Mouse (Mus musculus) CH12.LX (cell line): ENCODE results near the gene Nbas. TPM values are rescaled to one million over a fixed set of nuclear protein-coding genes. Genes with fewer than 3 reads are reported as not detected.
A peak's percentile ranks its signal among the peaks of the same experiment; 100 is the strongest.

Experiments used
- DNase-seq: peaks from one replicate; pipeline ENCODE4 v3.0.0-alpha.2; 2013; ENCODE audit errors: extremely low read depth
- H3K27ac ChIP-seq: 2 replicates; pipeline ENCODE4 v1.5.1; 2012; ENCODE audit warnings: low read depth, mild to moderate bottlenecking, control low read depth, moderate library complexity; ENCODE audit not compliant: insufficient read depth
- H3K27me3 ChIP-seq: replicated peaks from 2 replicates; pipeline ENCODE3; 2012; ENCODE audit warnings: inconsistent platforms
- H3K36me3 ChIP-seq, 2 experiments: replicated peaks in 1 of 2; 2 replicates each; pipeline versions ENCODE3 to v1.6.1; 2012; ENCODE audit warnings: inconsistent platforms in 1 of 2, low read length in 1 of 2, mild to moderate bottlenecking in 1 of 2, mixed read lengths in 1 of 2, moderate library complexity in 1 of 2; ENCODE audit not compliant: control insufficient read depth in 1 of 2, insufficient read depth in 1 of 2
- H3K4me1 ChIP-seq, 2 experiments: 2 replicates each; pipeline ENCODE4 v1.6.1; 2012; ENCODE audit warnings: inconsistent platforms in 1 of 2, moderate library complexity in 1 of 2; ENCODE audit not compliant: insufficient read depth in 2 of 2, control insufficient read depth in 1 of 2
- H3K4me2 ChIP-seq: 2 replicates; pipeline ENCODE4 v1.6.1; 2012; ENCODE audit warnings: low read depth, mild to moderate bottlenecking, control low read depth; ENCODE audit not compliant: poor library complexity, insufficient read depth, severe bottlenecking
- H3K4me3 ChIP-seq, 3 experiments: fragments of 150-350 bp in 1 of 3; sonication (generic) in 1 of 3; replicated peaks in 1 of 3; 2 replicates each; pipeline versions ENCODE3 to v1.5.1; 2011 to 2012; ENCODE audit warnings: low read depth in 2 of 3, low read length in 2 of 3, mild to moderate bottlenecking in 2 of 3, moderate library complexity in 2 of 3, control low read depth in 1 of 3, improper control_type of control experiment in 1 of 3, inconsistent platforms in 1 of 3, mixed read lengths in 1 of 3; ENCODE audit not compliant: poor library complexity in 1 of 3
- H3K79me2 ChIP-seq: replicated peaks from 2 replicates; pipeline ENCODE4 v1.6.1; 2012; ENCODE audit warnings: mild to moderate bottlenecking, moderate library complexity; ENCODE audit not compliant: control insufficient read depth, poor library complexity, insufficient read depth, severe bottlenecking; ENCODE audit errors: extremely low read depth
- H3K9ac ChIP-seq: 2 replicates; pipeline ENCODE4 v1.6.1; 2012; ENCODE audit warnings: low read depth, mild to moderate bottlenecking, control low read depth, moderate library complexity; ENCODE audit not compliant: insufficient read depth
- H3K9me3 ChIP-seq: replicated peaks from 2 replicates; pipeline ENCODE3; 2012; ENCODE audit warnings: low read length, inconsistent platforms, mixed read lengths
- CTCF ChIP-seq, 2 experiments: IDR thresholded peaks in 1 of 2; conservative IDR thresholded peaks in 1 of 2; 2 replicates each; pipeline ENCODE4 v1.5.1; 2011 to 2012; ENCODE audit warnings: low read depth in 2 of 2, low read length in 2 of 2, improper control_type of control experiment in 1 of 2, inconsistent platforms in 1 of 2, mild to moderate bottlenecking in 1 of 2, moderate library complexity in 1 of 2
- E2F4 ChIP-seq: IDR thresholded peaks from 2 replicates; pipeline ENCODE4 v1.6.1; 2011; ENCODE audit warnings: low read depth, low read length, improper control_type of control experiment; ENCODE audit not compliant: insufficient replicate concordance
- ELF1 ChIP-seq: IDR thresholded peaks from 2 replicates; pipeline ENCODE4 v1.6.1; 2014; ENCODE audit warnings: low read depth, mild to moderate bottlenecking, inconsistent platforms, low read length, improper control_type of control experiment
- EP300 ChIP-seq: IDR thresholded peaks from 2 replicates; pipeline ENCODE4 v1.6.1; 2011; ENCODE audit warnings: low read length, improper control_type of control experiment
- GABPA ChIP-seq: IDR thresholded peaks from 2 replicates; pipeline ENCODE4 v1.6.1; 2012; ENCODE audit warnings: low read depth, low read length, improper control_type of control experiment, inconsistent platforms; ENCODE audit not compliant: insufficient replicate concordance
- JUND ChIP-seq: conservative IDR thresholded peaks from 2 replicates; pipeline ENCODE4 v1.6.1; 2011; ENCODE audit warnings: low read depth, low read length, improper control_type of control experiment
- KAT2A ChIP-seq: IDR thresholded peaks from 2 replicates; pipeline ENCODE4 v1.6.1; 2012; ENCODE audit warnings: low read length, improper control_type of control experiment, inconsistent platforms; ENCODE audit not compliant: insufficient replicate concordance
- MEF2A ChIP-seq: IDR thresholded peaks from 2 replicates; pipeline ENCODE4 v1.6.1; 2014; ENCODE audit warnings: low read depth, mild to moderate bottlenecking, inconsistent platforms, low read length, improper control_type of control experiment, borderline replicate concordance
- NRF1 ChIP-seq: IDR thresholded peaks from 2 replicates; pipeline ENCODE4 v1.6.1; 2014; ENCODE audit warnings: low read depth, mild to moderate bottlenecking, inconsistent platforms, low read length, improper control_type of control experiment, moderate library complexity
- PAX5 ChIP-seq: IDR thresholded peaks from 2 replicates; pipeline ENCODE4 v1.6.1; 2012; ENCODE audit warnings: low read length, inconsistent platforms, mixed read lengths
- RAD21 ChIP-seq: IDR thresholded peaks from 2 replicates; pipeline ENCODE4 v1.6.1; 2011; ENCODE audit warnings: low read depth, mild to moderate bottlenecking, low read length, improper control_type of control experiment, moderate library complexity
- RCOR1 ChIP-seq: conservative IDR thresholded peaks from 2 replicates; pipeline ENCODE4 v1.6.1; 2012; ENCODE audit warnings: low read depth, mild to moderate bottlenecking, inconsistent platforms, low read length, improper control_type of control experiment
- SIN3A ChIP-seq: IDR thresholded peaks from 2 replicates; pipeline ENCODE4 v1.6.1; 2012; ENCODE audit warnings: low read length, improper control_type of control experiment, inconsistent platforms
- TBP ChIP-seq: conservative IDR thresholded peaks from 2 replicates; pipeline ENCODE4 v1.6.1; 2011; ENCODE audit warnings: low read depth, low read length, improper control_type of control experiment
- TCF12 ChIP-seq: IDR thresholded peaks from 2 replicates; pipeline ENCODE4 v1.6.1; 2014; ENCODE audit warnings: low read depth, mild to moderate bottlenecking, inconsistent platforms, low read length, improper control_type of control experiment
- USF1 ChIP-seq: IDR thresholded peaks from 2 replicates; pipeline ENCODE4 v1.6.1; 2014; ENCODE audit warnings: low read depth, mild to moderate bottlenecking, inconsistent platforms, low read length, improper control_type of control experiment
- USF2 ChIP-seq: conservative IDR thresholded peaks from 2 replicates; pipeline ENCODE4 v1.6.1; 2011; ENCODE audit warnings: low read depth, low read length, improper control_type of control experiment
- ZKSCAN1 ChIP-seq: IDR thresholded peaks from 2 replicates; pipeline ENCODE4 v1.6.1; 2012; ENCODE audit warnings: low read depth, inconsistent platforms, low read length, improper control_type of control experiment, borderline replicate concordance
- ZMIZ1 ChIP-seq: IDR thresholded peaks from 2 replicates; pipeline ENCODE4 v1.6.1; 2012; ENCODE audit warnings: low read depth, mild to moderate bottlenecking, inconsistent platforms, low read length, improper control_type of control experiment
- dilution Hi-C: fragments of 300-500 bp; cut with MboI; formaldehyde crosslinking; loops from 2 replicates; pipeline ENCODE4 v1.14.3; 2020; ENCODE audit warnings: low sequenced_read_pairs; ENCODE audit not compliant: extremely low pct_unique_long_range_greater_than_20kb, extremely low pct_ligation_motif_present
- in situ Hi-C: fragments of 300-500 bp; cut with MboI; formaldehyde crosslinking; loops from 3 replicates; pipeline ENCODE4 v1.14.3; 2019; ENCODE audit warnings: low sequenced_read_pairs, low pct_ligation_motif_present, low pct_unique_long_range_greater_than_20kb, mixed read lengths
- polyA plus RNA-seq: library from polyadenylated mRNA; unstranded; fragments of >175 nt; gene quantifications from 2 replicates; pipeline ENCODE4 v1.2.1, GENCODE M21; 2012; ENCODE audit warnings: low read depth; ENCODE audit not compliant: insufficient read length
- total RNA-seq, 2 experiments: library from RNA; depleted of rRNA; stranded (reverse); fragments of 300-350 nt in 1 of 2; fragments of >200 nt in 1 of 2; gene quantifications; 2 replicates each; pipeline ENCODE4 v1.2.3; 2012 to 2014

Nbas gene
- total and polyA plus RNA-seq, 3 experiments: 16.9 to 51.6 (median 22.1) TPM

DNA sequence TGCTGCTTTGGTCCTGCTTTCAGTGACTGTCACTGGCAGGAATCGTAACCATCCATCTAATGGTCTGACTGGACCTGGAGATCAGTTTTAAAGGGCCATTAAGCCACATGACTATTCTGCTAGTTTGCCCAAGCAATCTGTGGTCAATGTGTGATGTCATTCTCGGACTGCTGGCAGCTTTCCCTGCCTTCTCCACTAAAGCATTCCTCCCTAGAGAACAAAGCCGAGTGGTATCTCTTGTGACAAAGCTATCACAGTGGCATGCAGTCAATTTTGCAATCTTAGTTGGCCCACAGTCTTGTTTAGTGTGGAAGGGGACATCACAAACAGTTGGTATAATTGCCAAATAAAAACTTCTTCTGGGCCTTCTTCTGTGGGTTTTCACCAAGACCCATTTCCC, 13.9 kb upstream of the Nbas start:
- H3K27ac ChIP-seq: no peak overlapping the region
- in situ Hi-C loops (no loop called here), dilution Hi-C loops (no loop called here)
- no peak overlapping the region for H3K4me2 ChIP-seq
- TF ChIP-seq E2F4: no peak
- TF ChIP-seq ELF1: no peak
- no peak for TF ChIP-seq GABPA
- no peak for TF ChIP-seq JUND
- H3K4me1 ChIP-seq: peaks cover 0 to under 1% of the 10 kb centered on the region in 2 experiments; a peak in 1 of 4 replicates
- no peak overlapping the region for H3K9ac ChIP-seq
- peaks cover 4% of the 10 kb centered on the region for H3K27me3 ChIP-seq
- H3K79me2 ChIP-seq: no peaks in the 10 kb centered on the region
- DNase-seq: no peak
- no peaks in the 10 kb centered on the region for H3K9me3 ChIP-seq
- H3K36me3 ChIP-seq: no peaks in the 10 kb centered on the region
- H3K4me3 ChIP-seq: no peak overlapping the region

DNA sequence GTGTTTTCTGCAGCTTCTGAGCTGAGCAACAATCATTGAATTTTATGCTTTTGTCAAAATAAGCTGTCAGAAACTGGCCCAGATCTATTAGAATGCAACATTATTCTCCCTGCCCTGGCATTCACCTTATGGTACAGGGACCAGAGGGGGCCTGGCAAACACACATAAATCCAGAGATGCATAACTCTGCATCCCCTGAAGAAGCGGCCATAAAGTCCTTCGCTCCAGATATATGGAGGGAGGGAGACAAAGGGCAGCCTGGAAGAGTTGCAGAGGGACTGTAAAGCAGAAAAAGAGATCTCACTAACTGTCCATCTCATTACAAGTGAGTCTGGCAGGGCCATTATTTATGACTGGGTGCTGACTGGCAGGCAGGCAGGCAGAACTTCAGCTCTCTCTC, 13.2 kb upstream of the Nbas start:
- Histone ChIP-seq H3K27ac (no peak overlapping the region), H3K4me2 (no peak overlapping the region), H3K4me3 (no peak overlapping the region), H3K36me3 (no peaks in the 10 kb centered on the region), H3K79me2 (no peaks in the 10 kb centered on the region), H3K4me1 (no peaks in the 10 kb centered on the region; a peak in 1 of 4 replicates), H3K9ac (no peak overlapping the region), H3K27me3 (peaks cover 4% of the 10 kb centered on the region), H3K9me3 (no peaks in the 10 kb centered on the region)
- in situ Hi-C loops: no loop called here
- TF ChIP-seq EP300: no peak
- no peak for TF ChIP-seq USF1
- no peak for TF ChIP-seq ELF1
- no peak for TF ChIP-seq ZMIZ1
- no peak for TF ChIP-seq RAD21
- TF ChIP-seq NRF1: no peak
- no peak for TF ChIP-seq PAX5
- TF ChIP-seq RCOR1: no peak
- no peak for TF ChIP-seq ZKSCAN1
- no peak for TF ChIP-seq USF2
- DNase-seq: no peak
- dilution Hi-C loops: no loop called here

GRCm38 (mm10) chr12:13268412-13268811, 521 bp upstream of the Nbas start:
- H3K4me3 ChIP-seq: peak overlapping the region in 2 of 3 experiments; percentile 83 to 85
- peaks cover 5 to 9% of the 10 kb centered on the region in 2 experiments for H3K36me3 ChIP-seq
- DNase-seq: no peak
- H3K27me3 ChIP-seq: no peaks in the 10 kb centered on the region
- dilution Hi-C loops (no loop called here), in situ Hi-C loops (no loop called here)
- H3K9me3 ChIP-seq: no peaks in the 10 kb centered on the region
- H3K79me2 ChIP-seq: peaks cover 21% of the 10 kb centered on the region
- TF ChIP-seq RAD21: no peak
- TF ChIP-seq TCF12: no peak
- TF ChIP-seq MEF2A: no peak
- TF ChIP-seq KAT2A: no peak
- no peak for TF ChIP-seq CTCF (conservative IDR thresholded peaks at IDR 0.05 in 1 of 2, IDR thresholded peaks at IDR 0.05 in 1 of 2; ENCODE audit: low read depth in 2 of 2, low read length in 2 of 2)
- no peak for TF ChIP-seq TBP
- TF ChIP-seq SIN3A: no peak
- peak overlapping the region; percentile 98 for H3K9ac ChIP-seq
- no peak overlapping the region for H3K27ac ChIP-seq
- peaks cover 2 to 14% of the 10 kb centered on the region in 2 experiments; a peak in 2 of 4 replicates for H3K4me1 ChIP-seq
- H3K4me2 ChIP-seq: peak overlapping the region; percentile 68
